Mouse (Mus musculus): Measurements from ENCODE around the gene Map2k2.
"Not testable (repeated sequence)": the region's sequence is repeated elsewhere in the genome, so short reads cannot be mapped to it uniquely, and the experiment has no call there.

Map2k2 gene

GRCm38 (mm10) chr10:81105565-81106112, at the start of gene Map2k2:
Gene Map2k2 (plus strand): TSS chr10:81105915.
- peak; percentile 99 for DNase-seq (ENCODE audit: low spot score)

- DNase-seq (ENCODE audit: low spot score) = no peak
These were observed 48.1 kb upstream of the Map2k2 start for GRCm38 (mm10) chr10:81057406-81058130.

- DNase-seq (ENCODE audit: low spot score) = no peak
These were observed 46.8 kb upstream of the Map2k2 start for GRCm38 (mm10) chr10:81058896-81059295.

- DNase-seq (ENCODE audit: low spot score) = peak; percentile 100
These were observed 45.8 kb upstream of the Map2k2 start, which contains the start of gene Sgta for GRCm38 (mm10) chr10:81059603-81060543. Gene Sgta (minus strand): TSS chr10:81060181.

- DNase-seq (ENCODE audit: low spot score) = no peak
These were observed 43.0 kb upstream of the Map2k2 start for GRCm38 (mm10) chr10:81062710-81063109.

- DNase-seq (ENCODE audit: low spot score) = not testable (repeated sequence)
These were observed 41.2 kb upstream of the Map2k2 start for GRCm38 (mm10) chr10:81064519-81064918.

- no peak for DNase-seq (ENCODE audit: low spot score)
These were observed 37.0 kb upstream of the Map2k2 start for GRCm38 (mm10) chr10:81068706-81069105.

- DNase-seq (ENCODE audit: low spot score) = peak; percentile 99
These were observed 35.9 kb upstream of the Map2k2 start, which contains the start of gene Thop1 for GRCm38 (mm10) chr10:81069836-81070235. Gene Thop1 (plus strand): TSS chr10:81070035.

GRCm38 (mm10) chr10:81072290-81072689, 33.4 kb upstream of the Map2k2 start:
- no peak for DNase-seq (ENCODE audit: low spot score)

GRCm38 (mm10) chr10:81073464-81073863, 32.3 kb upstream of the Map2k2 start:
- DNase-seq (ENCODE audit: low spot score) = no peak

GRCm38 (mm10) chr10:81075734-81076133, 30.0 kb upstream of the Map2k2 start:
- no peak for DNase-seq (ENCODE audit: low spot score)

- no peak for DNase-seq (ENCODE audit: low spot score)
These were observed 29.4 kb upstream of the Map2k2 start for GRCm38 (mm10) chr10:81076356-81076755.

GRCm38 (mm10) chr10:81077916-81078315, 27.8 kb upstream of the Map2k2 start:
- DNase-seq (ENCODE audit: low spot score) = no peak

- no peak for DNase-seq (ENCODE audit: low spot score)
These were observed 25.6 kb upstream of the Map2k2 start for GRCm38 (mm10) chr10:81080008-81080655.

- DNase-seq (ENCODE audit: low spot score) = peak; percentile 76
These were observed 23.4 kb upstream of the Map2k2 start for GRCm38 (mm10) chr10:81082168-81082960.

GRCm38 (mm10) chr10:81087021-81087420, 18.7 kb upstream of the Map2k2 start:
- peak; percentile 44 for DNase-seq (ENCODE audit: low spot score)

- DNase-seq (ENCODE audit: low spot score) = peak; percentile 72
These were observed 16.5 kb upstream of the Map2k2 start for GRCm38 (mm10) chr10:81089216-81089615.

- no peak for DNase-seq (ENCODE audit: low spot score)
These were observed 15.1 kb upstream of the Map2k2 start for GRCm38 (mm10) chr10:81090621-81091020.

GRCm38 (mm10) chr10:81092465-81093250, 13.1 kb upstream of the Map2k2 start:
- DNase-seq (ENCODE audit: low spot score) = no peak

All from MN1 (cell line).